ENCODE assay signal across 17 mouse cellular contexts in the genomic region with DNA sequence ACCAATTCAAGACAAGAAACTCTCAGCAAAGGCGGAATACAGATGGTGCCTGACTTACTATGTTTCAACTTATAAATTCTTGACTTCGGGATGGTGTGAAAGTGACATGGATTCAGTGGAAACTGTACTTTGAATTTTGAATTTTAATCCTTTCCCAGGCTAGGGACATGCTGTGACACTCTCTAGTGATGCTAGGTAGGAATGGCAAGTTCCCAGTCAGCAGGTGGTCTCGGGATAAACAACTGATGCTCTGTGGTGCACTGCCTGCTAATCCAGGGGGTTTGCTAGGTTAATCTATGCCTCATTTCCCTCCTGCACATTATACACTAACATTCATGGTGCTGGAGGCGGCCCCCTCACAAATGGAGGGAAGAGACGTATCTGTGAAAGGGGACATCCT.
DNase-seq lines count a peak whose midpoint lies in the region; ATAC-seq and TF ChIP-seq lines count a peak whose summit lies in the region.
"Had no signal": no experiment of that assay in that cellular context is flagged by ENCODE, and none has a peak within 500 bp of the region (broad histone marks: within the 10 kb centered on the region; RNA-seq: fewer than 3 reads in every experiment).

No protein-coding gene starts in this region.

- no peak overlapping the region for H3K9ac ChIP-seq in forebrain, embryonic 16.5 days (replicated peaks; ENCODE audit: low read depth, low read length)
- H3K9ac ChIP-seq in forebrain, embryonic 11.5 days (ENCODE audit: low read length) = no peak overlapping the region
- H3K9ac ChIP-seq: embryonic facial prominence, embryonic 12.5 days; forebrain, embryonic 15.5 days had no signal

- no peaks in the 10 kb centered on the region for H3K36me3 ChIP-seq in forebrain, embryonic 16.5 days (ENCODE audit: control insufficient read depth, insufficient read depth)
- no peaks in the 10 kb centered on the region for H3K36me3 ChIP-seq in forebrain, embryonic 11.5 days (ENCODE audit: control insufficient read depth, insufficient read depth, low read length)
- H3K36me3 ChIP-seq: embryonic facial prominence, embryonic 10.5 days; embryonic facial prominence, embryonic 12.5 days; forebrain, embryonic 15.5 days had no signal

- TF ChIP-seq POLR2A in brain, embryonic 14.5 days (IDR thresholded peaks at IDR 0.05; ENCODE audit: borderline replicate concordance, extremely low read depth, insufficient read depth, insufficient read length, poor library complexity, severe bottlenecking) = no peak

- no peak for TF ChIP-seq CTCF in brain, embryonic 14.5 days (IDR thresholded peaks at IDR 0.05; ENCODE audit: borderline replicate concordance, extremely low read depth, insufficient read depth, insufficient read length)

- ATAC-seq in forebrain, embryonic 16.5 days = peak; percentile 64
- no peak for ATAC-seq in forebrain, embryonic 11.5 days (replicated peaks; ENCODE audit: low FRiP score)
- 0 out of 2 replicates have a peak, but pooled peaks have one; percentile 20 for ATAC-seq in frontal cortex, adult (ENCODE audit: low TSS enrichment)
- ATAC-seq: forebrain, embryonic 15.5 days had no signal

- DNase-seq in forebrain, embryonic 11.5 days (ENCODE audit: low spot score) = no peak
- no peak for DNase-seq in frontal cortex, adult 2 months (ENCODE audit: extremely low spot score in 1 of 2, low spot score in 1 of 2)
- DNase-seq in brain, embryonic 14.5 days (ENCODE audit: low read depth) = peak; percentile 43
- DNase-seq in right cerebral cortex, adult 2 months (ENCODE audit: low spot score in 2 of 2) = no peak
- DNase-seq: adrenal gland, adult 2 months; adrenal gland, postnatal 10 days; adrenal gland, postnatal 25 days; cerebellum, adult 11-12 months; cerebellum, adult 2 months; cerebellum, adult 9-10 months; cerebellum, postnatal 10 days; cerebellum, postnatal 25 days had no signal

- no peak overlapping the region for H3K4me3 ChIP-seq in forebrain, embryonic 16.5 days (replicated peaks; ENCODE audit: low read length)
- H3K4me3 ChIP-seq in forebrain, embryonic 11.5 days (ENCODE audit: low read depth, low read length) = no peak overlapping the region
- H3K4me3 ChIP-seq: embryonic facial prominence, embryonic 10.5 days; embryonic facial prominence, embryonic 12.5 days; forebrain, embryonic 15.5 days had no signal

- 56% methylated on average over 5 of the region's 5 CpGs for WGBS in forebrain, embryonic 16.5 days
- 67% methylated on average over 5 of the region's 5 CpGs for WGBS in forebrain, embryonic 11.5 days

- H3K27ac ChIP-seq in forebrain, embryonic 16.5 days (ENCODE audit: low read length) = peak overlapping the region; percentile 53
- H3K27ac ChIP-seq in forebrain, embryonic 11.5 days (ENCODE audit: low read depth, low read length) = no peak overlapping the region
- H3K27ac ChIP-seq: embryonic facial prominence, embryonic 10.5 days; embryonic facial prominence, embryonic 12.5 days had no signal

- H3K9me3 ChIP-seq in forebrain, embryonic 16.5 days (ENCODE audit: control insufficient read depth, low read length) = no peaks in the 10 kb centered on the region
- H3K9me3 ChIP-seq in forebrain, embryonic 11.5 days (ENCODE audit: control insufficient read depth, low read length) = no peaks in the 10 kb centered on the region
- H3K9me3 ChIP-seq: embryonic facial prominence, embryonic 10.5 days; embryonic facial prominence, embryonic 12.5 days; forebrain, embryonic 15.5 days had no signal

- no peaks in the 10 kb centered on the region for H3K27me3 ChIP-seq in forebrain, embryonic 16.5 days (replicated peaks; ENCODE audit: control insufficient read depth, insufficient read depth, low read length)
- H3K27me3 ChIP-seq in forebrain, embryonic 11.5 days (ENCODE audit: control insufficient read depth, insufficient read depth, low read length) = no peaks in the 10 kb centered on the region
- H3K27me3 ChIP-seq: embryonic facial prominence, embryonic 12.5 days; forebrain, embryonic 15.5 days had no signal

- H3K4me2 ChIP-seq in forebrain, embryonic 16.5 days (ENCODE audit: low read length) = no peak overlapping the region
- no peak overlapping the region for H3K4me2 ChIP-seq in forebrain, embryonic 11.5 days (ENCODE audit: low read depth, low read length, severe bottlenecking)
- H3K4me2 ChIP-seq: embryonic facial prominence, embryonic 12.5 days; forebrain, embryonic 15.5 days had no signal

- H3K4me1 ChIP-seq in forebrain, embryonic 16.5 days (replicated peaks; ENCODE audit: control insufficient read depth, insufficient read depth, low read length) = peaks cover 6% of the 10 kb centered on the region; the same call in 1 of the 2 replicates
- H3K4me1 ChIP-seq in forebrain, embryonic 11.5 days (replicated peaks; ENCODE audit: control insufficient read depth, insufficient read depth, low read length) = no peaks in the 10 kb centered on the region
- H3K4me1 ChIP-seq: embryonic facial prominence, embryonic 12.5 days had no signal
